Mouse (Mus musculus): ENCODE measurements around the gene Arhgef6. TPM values are rescaled to one million over a fixed set of nuclear protein-coding genes. Genes with fewer than 3 reads are reported as not detected.

The Arhgef6 gene
- 112 TPM for polyA plus RNA-seq (2014; fragmentation: Illumina TruSeq; extraction: RNeasy Lipid Tissue Mini Kit (QIAGEN cat#74804))

GRCm38 (mm10) chrX:57338371-57339211 is at the start of gene Arhgef6:
TSS of gene Arhgef6 (minus strand) at chrX:57338729.

GRCm38 (mm10) chrX:57211876-57212275 is 126.7 kb downstream of the Arhgef6 start, which contains the start of gene Cd40lg:
TSS of gene Cd40lg (plus strand) at chrX:57212143.

Other genes with a start within 250 kb of the Arhgef6 start
- gene Cd40lg, start 126.6 kb downstream of the Arhgef6 start, polyA plus RNA-seq (2014; fragmentation: Illumina TruSeq; extraction: RNeasy Lipid Tissue Mini Kit (QIAGEN cat#74804)) = not detected
- 80.2 TPM for gene Rbmx, start 54.3 kb upstream of the Arhgef6 start, polyA plus RNA-seq (2014; fragmentation: Illumina TruSeq; extraction: RNeasy Lipid Tissue Mini Kit (QIAGEN cat#74804))
- 1.8 TPM for gene Gm364, start 70.4 kb upstream of the Arhgef6 start, polyA plus RNA-seq (2014; fragmentation: Illumina TruSeq; extraction: RNeasy Lipid Tissue Mini Kit (QIAGEN cat#74804))
- gene Gpr101, start 165.0 kb upstream of the Arhgef6 start, polyA plus RNA-seq (2014; fragmentation: Illumina TruSeq; extraction: RNeasy Lipid Tissue Mini Kit (QIAGEN cat#74804)) = not detected